Mouse (Mus musculus) E14TG2a.4 (cell line): ENCODE measurements around the gene Ggt6.

Source experiments
- CTCF ChIP-seq: conservative IDR thresholded peaks from 2 replicates; pipeline ENCODE4 v1.5.1; 2014; ENCODE audit warnings: low read length
- NANOG ChIP-seq: IDR thresholded peaks from 2 replicates; pipeline ENCODE4 v1.6.1; 2014; ENCODE audit warnings: borderline replicate concordance, low read length, mixed read lengths

DNA sequence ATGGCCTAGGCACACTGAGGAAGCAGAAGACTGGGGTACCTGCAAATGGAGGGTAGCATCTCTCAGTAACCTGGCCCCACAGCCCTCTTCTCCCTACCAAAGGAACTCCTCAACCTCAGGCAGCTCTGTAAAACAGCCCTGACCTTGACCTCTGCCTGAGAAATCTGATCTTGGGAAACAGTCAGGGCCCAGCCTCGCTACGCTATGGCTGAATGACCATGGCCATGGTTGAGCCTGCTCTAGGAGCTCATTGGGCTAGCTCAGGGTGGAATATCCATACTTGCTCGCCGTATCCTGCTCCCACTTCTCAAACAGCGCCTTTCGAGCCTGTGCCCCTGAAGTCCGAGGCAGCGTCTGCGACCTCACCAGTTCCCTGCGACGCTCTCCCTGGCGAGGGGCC is 34.3 kb upstream of the Ggt6 start:
- TF ChIP-seq CTCF (no peak), NANOG (no peak)
